Mouse (Mus musculus) small intestine, adult 2 months (tissue): Measurements from ENCODE around the gene Snhg11. TPM values are rescaled to one million over a fixed set of nuclear protein-coding genes. Genes with fewer than 3 reads are reported as not detected.

Source experiments
- H3K27ac ChIP-seq: fragments of 200-500 bp; 2 replicates; pipeline ENCODE4 v1.5.1; 2012; ENCODE audit warnings: low read depth, low read length, control low read depth, inconsistent platforms; ENCODE audit not compliant: insufficient read depth
- H3K27me3 ChIP-seq: fragments of 200-500 bp; 2 replicates; pipeline ENCODE4 v1.6.1; 2012; ENCODE audit warnings: mild to moderate bottlenecking, moderate library complexity, low read length, inconsistent platforms; ENCODE audit not compliant: control insufficient read depth, insufficient read depth
- H3K36me3 ChIP-seq: fragments of 200-500 bp; 2 replicates; pipeline ENCODE4 v1.6.1; 2012; ENCODE audit warnings: mild to moderate bottlenecking, low read length, control low read depth, inconsistent platforms; ENCODE audit not compliant: control insufficient read depth, insufficient read depth
- H3K4me1 ChIP-seq: fragments of 200-500 bp; 2 replicates; pipeline ENCODE4 v1.6.1; 2012; ENCODE audit warnings: low read length, inconsistent platforms, mixed read lengths; ENCODE audit not compliant: control insufficient read depth, insufficient read depth, insufficient read length
- H3K4me3 ChIP-seq: fragments of 200-500 bp; 2 replicates; pipeline ENCODE4 v1.5.1; 2012; ENCODE audit warnings: low read depth, mild to moderate bottlenecking, control low read depth, inconsistent platforms, low read length, moderate library complexity
- CTCF ChIP-seq: fragments of 200-500 bp; IDR thresholded peaks from 2 replicates; pipeline ENCODE4 v1.5.1; 2012; ENCODE audit warnings: low read depth, mild to moderate bottlenecking, control low read depth, inconsistent platforms, low read length, moderate library complexity, mixed read lengths; ENCODE audit not compliant: insufficient replicate concordance, insufficient read length; ENCODE audit errors: extremely low read depth
- POLR2A ChIP-seq: fragments of 200-500 bp; IDR thresholded peaks from 2 replicates; pipeline ENCODE4 v1.6.1; 2012; ENCODE audit warnings: low read depth, mild to moderate bottlenecking, control low read depth, inconsistent platforms, low read length, moderate library complexity
- WGBS: fragments of 180-500 bp; shearing (Covaris S2); methylation state at CpG from one replicate; pipeline ENCODE4 v1.1.7; 2018; 5-methylcytosine and 5-hydroxymethylcytosine counted together
- polyA plus RNA-seq: library from polyadenylated mRNA; depleted of rRNA; stranded (reverse); fragments of >200 nt; gene quantifications from 2 replicates; pipeline ENCODE4 v1.2.3, GENCODE M21; 2012; rRNA removed

The Snhg11 gene
- polyA plus RNA-seq = 1.4 and 2.0 TPM in 2 replicates

DNA sequence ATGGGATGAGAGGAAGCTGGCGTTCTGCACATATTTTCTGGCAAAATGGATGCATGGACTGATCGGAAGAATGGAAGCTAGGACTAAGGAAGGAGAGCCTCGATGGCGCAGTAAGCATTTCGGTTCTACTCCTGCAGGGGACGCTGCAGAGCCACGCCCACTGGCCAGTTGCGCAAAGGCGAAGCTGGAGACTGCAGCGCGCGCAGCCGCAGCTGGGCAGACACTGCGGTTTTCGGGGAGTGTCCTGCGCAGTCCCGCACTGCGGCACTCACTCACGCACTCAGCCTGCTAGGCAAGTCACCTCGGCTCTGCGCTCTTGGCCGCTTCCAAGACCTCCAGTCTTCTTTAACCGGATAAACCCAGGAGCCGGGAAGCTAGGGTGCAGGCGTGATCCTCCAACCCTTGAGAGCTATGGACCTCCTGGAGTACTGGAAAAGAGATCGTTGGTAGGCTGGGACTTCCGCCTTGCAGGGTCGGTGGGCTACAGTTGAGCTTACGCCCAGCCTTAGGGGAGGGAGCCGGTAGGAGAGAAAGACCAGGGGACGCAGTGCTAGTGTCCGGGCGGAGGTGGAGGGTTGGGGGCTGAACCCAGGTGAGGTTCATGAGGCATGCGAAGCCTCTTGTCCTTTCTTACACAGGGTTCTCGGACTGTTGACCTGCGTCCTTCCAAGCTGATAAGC, at the start of gene Snhg11:
Snhg11 (plus strand) TSS at position 196 of the 680 bp plus-strand sequence.
- Histone ChIP-seq H3K27ac (no peak within 1 kb of the TSS), H3K4me1 (no peaks in the 10 kb centered on the region; the same call in 1 of the 2 replicates), H3K36me3 (no peaks in the 10 kb centered on the region), H3K4me3 (peak within 1 kb of the TSS; percentile 11), H3K27me3 (peaks cover 9% of the 10 kb centered on the region)
- 6% methylated on average over 36 of the region's 36 CpGs for WGBS
- TF ChIP-seq POLR2A (no peak), CTCF (0 out of 2 replicates have a peak, but pooled peaks have one; percentile 9)

DNA sequence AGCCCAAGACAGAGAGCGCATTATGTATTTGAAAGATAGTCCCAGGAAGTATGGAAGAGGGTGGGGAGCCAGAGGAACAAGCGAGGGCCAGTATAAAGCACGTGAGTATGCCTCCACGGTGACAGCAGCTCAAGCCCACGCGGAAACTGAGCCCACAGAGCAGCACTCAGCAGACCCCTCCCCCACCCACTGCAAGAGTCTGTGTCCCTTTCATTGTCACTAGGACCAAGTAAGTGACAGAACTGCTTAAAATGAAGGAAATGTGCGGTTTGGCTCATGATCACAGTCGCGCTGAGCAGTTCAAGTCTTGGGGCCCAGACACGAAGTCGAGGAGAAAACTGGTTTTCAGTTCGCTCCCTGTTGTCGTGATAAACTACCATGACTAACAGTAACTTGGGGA, 41.1 kb upstream of the Snhg11 start:
- no peak overlapping the region for H3K27ac ChIP-seq
- WGBS = 83% methylated on average over 13 of the region's 13 CpGs
- no peaks in the 10 kb centered on the region for H3K27me3 ChIP-seq
- H3K4me1 ChIP-seq = no peaks in the 10 kb centered on the region
- no peak overlapping the region for H3K4me3 ChIP-seq
- H3K36me3 ChIP-seq = no peaks in the 10 kb centered on the region
- TF ChIP-seq CTCF (no peak), POLR2A (no peak)

GRCm38 (mm10) chr2:158337698-158338097, 37.7 kb upstream of the Snhg11 start:
- TF ChIP-seq CTCF = no peak
- TF ChIP-seq POLR2A = no peak
- Histone ChIP-seq H3K36me3 (no peaks in the 10 kb centered on the region), H3K27ac (no peak overlapping the region), H3K27me3 (no peaks in the 10 kb centered on the region), H3K4me1 (no peaks in the 10 kb centered on the region), H3K4me3 (no peak overlapping the region)
- 57% methylated on average over 10 of the region's 10 CpGs for WGBS

DNA sequence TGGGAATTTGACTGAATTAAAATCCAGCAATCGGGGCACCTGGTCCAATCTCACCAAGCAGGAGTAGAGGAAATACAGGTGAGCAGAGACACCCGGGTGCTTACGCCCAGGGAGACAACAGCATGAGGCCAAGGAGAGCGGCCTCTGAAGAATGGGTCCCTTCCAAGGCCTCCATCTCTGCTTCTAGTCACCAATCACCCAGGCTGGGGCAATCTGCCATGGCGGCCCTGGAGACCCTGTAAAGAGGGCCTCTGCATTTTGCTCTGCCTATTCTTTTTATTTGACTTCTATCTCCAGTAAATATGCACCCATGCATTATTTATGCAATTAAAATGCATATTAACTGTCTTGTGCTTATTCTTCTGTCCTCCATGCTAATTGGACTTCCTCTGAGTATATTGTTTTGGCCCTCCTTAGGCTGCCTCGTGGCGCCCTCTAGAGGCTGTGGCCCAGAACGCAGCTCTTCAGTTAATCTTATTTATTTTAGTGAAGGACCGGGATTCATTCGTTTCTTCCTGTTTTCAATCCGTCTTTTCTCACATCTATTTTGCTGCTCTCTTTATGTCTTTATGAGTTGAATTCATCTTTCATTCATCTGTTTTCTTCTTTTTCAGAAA, 35.4 kb upstream of the Snhg11 start:
- WGBS = 36% methylated on average over 11 of the region's 11 CpGs
- Histone ChIP-seq H3K4me3 (no peak overlapping the region), H3K36me3 (no peaks in the 10 kb centered on the region), H3K4me1 (no peaks in the 10 kb centered on the region), H3K27ac (no peak overlapping the region), H3K27me3 (no peaks in the 10 kb centered on the region)
- no peak for TF ChIP-seq POLR2A
- TF ChIP-seq CTCF = peak; percentile 93; the same call in 1 of the 2 replicates

DNA sequence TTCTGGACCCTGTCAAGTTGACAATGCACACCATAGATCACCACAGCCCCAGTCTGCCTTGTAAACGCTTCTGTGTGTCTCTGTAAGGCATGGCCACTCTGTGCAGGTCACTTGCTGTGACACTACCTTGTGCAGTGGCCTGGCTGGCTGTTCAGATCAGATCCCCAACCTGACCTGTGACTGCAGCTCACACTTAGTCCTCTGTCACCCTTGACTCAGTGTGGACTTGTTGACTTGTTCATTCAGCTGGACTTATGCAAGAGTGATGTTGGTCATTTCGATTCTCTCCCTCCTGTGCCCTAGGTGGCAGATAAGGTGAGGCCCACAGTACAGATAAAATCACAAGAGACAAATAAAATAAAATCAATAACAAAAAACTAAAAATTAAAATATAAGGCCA, 34.1 kb upstream of the Snhg11 start:
- TF ChIP-seq POLR2A (no peak), CTCF (no peak)
- no peaks in the 10 kb centered on the region for H3K36me3 ChIP-seq
- no peaks in the 10 kb centered on the region for H3K4me1 ChIP-seq
- H3K27me3 ChIP-seq = no peaks in the 10 kb centered on the region
- no peak overlapping the region for H3K4me3 ChIP-seq
- WGBS = 39% methylated on average over 2 of the region's 2 CpGs
- no peak overlapping the region for H3K27ac ChIP-seq

GRCm38 (mm10) chr2:158343495-158343894, 31.9 kb upstream of the Snhg11 start:
- no peak overlapping the region for H3K4me3 ChIP-seq
- H3K27me3 ChIP-seq = no peaks in the 10 kb centered on the region
- 84% methylated on average over 5 of the region's 5 CpGs for WGBS
- TF ChIP-seq CTCF (no peak), POLR2A (no peak)
- no peaks in the 10 kb centered on the region for H3K4me1 ChIP-seq
- no peak overlapping the region for H3K27ac ChIP-seq
- no peaks in the 10 kb centered on the region for H3K36me3 ChIP-seq

DNA sequence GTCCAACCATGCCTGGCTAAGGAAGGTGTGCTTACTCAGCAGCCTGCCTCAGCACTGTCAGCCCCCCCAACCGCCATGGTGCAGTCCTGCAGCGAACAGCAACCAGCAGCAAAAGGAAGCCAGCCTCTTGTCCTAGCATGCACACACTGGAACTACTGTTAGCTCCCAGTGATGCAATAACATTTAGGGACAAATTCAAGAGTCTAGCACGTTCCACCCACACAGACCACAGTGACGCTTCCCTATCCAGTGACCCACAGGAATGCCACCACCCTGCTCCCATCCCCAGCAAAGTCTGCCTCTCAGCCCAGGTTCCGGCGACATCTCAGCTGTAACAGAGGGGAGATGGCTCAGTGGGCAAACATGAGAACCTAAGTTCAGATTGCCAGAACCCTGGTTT, 29.0 kb upstream of the Snhg11 start:
- Histone ChIP-seq H3K4me3 (no peak overlapping the region), H3K27me3 (no peaks in the 10 kb centered on the region), H3K27ac (no peak overlapping the region), H3K4me1 (no peaks in the 10 kb centered on the region), H3K36me3 (no peaks in the 10 kb centered on the region)
- 69% methylated on average over 6 of the region's 6 CpGs for WGBS
- TF ChIP-seq POLR2A = no peak
- no peak for TF ChIP-seq CTCF
